Mouse (Mus musculus) left cerebral cortex, postnatal 25 days (tissue): ENCODE measurements around the gene Aim2. TPM values are rescaled to one million over a fixed set of nuclear protein-coding genes. Genes with fewer than 3 reads are reported as not detected.

ENCODE experiments used
- total RNA-seq, 2 experiments: library from RNA; stranded (reverse); gene quantifications; 2 replicates each; pipeline ENCODE4 v1.2.3; 2021

Aim2 gene
- total RNA-seq, 2 experiments from 2014 or later = 1.6 to 2.5 TPM

Other genes with a start within 250 kb of the Aim2 start
- not detected for gene Olfr1408, start 213.5 kb upstream of the Aim2 start, total RNA-seq
- gene Olfr1406, start 160.2 kb upstream of the Aim2 start, total RNA-seq = not detected
- gene Olfr218, start 153.1 kb upstream of the Aim2 start, total RNA-seq = not detected
- not detected for gene Olfr1404, start 138.5 kb upstream of the Aim2 start, total RNA-seq
- gene Fcer1a, start 123.7 kb upstream of the Aim2 start, total RNA-seq = not detected
- not detected for gene Olfr418, start 84.9 kb upstream of the Aim2 start, total RNA-seq
- gene Mptx2, start 73.1 kb upstream of the Aim2 start, total RNA-seq = not detected
- gene Ackr1, start 17.1 kb upstream of the Aim2 start, total RNA-seq = 100 to 1,000 TPM in 1 of 2 experiments, 10 to 100 TPM in 1; 89.1 to 100 TPM
- gene Cadm3, start 16.8 kb downstream of the Aim2 start, total RNA-seq = 100 to 1,000 TPM; 428 to 459 TPM
- gene Ifi206, start 140.2 kb downstream of the Aim2 start, total RNA-seq = not detected
- not detected for gene Ifi214, start 185.1 kb downstream of the Aim2 start, total RNA-seq
- not detected for gene Ifi213, start 248.4 kb downstream of the Aim2 start, total RNA-seq